Mouse (Mus musculus) cerebellum, adult 8-10 months (tissue): Measurements from ENCODE around the gene Gstt1.
A peak's percentile ranks its signal among the peaks of the same experiment; 100 is the strongest.
"Not testable (repeated sequence)": the region's sequence is repeated elsewhere in the genome, so short reads cannot be mapped to it uniquely, and the experiment has no call there.

Source experiments
- DNase-seq: peaks from one replicate; pipeline ENCODE4 v3.0.0; 2022

The Gstt1 gene

DNA sequence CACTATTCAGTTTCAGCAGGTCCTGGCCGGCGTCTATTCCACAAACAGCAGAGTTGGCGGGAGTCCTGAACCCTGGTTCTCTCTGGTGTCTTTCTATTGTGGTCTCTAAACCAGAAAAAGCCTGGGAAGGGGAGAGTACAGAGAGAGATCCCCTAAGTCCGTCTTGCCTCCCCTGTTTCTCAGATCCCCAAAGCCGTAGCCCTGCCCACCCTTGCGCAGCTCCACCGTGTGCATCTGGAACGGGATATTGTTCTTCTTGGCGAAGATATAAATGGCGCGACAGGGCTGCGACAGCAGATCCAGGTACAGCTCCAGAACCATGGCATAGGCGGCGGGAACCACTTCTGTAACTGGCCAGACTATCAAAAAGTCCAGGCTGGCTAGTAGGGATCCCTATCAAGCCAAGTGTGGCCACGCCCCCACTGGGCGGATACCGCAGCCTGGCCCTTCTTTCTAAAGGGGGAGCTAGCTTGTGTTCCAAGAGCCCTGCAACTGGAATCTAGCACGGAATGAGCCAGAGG lies at the start of gene Gstt1:
Gstt1 (minus strand) TSS at position 409 of the 521 bp plus-strand sequence.
- DNase-seq, result peak; percentile 68

DNA sequence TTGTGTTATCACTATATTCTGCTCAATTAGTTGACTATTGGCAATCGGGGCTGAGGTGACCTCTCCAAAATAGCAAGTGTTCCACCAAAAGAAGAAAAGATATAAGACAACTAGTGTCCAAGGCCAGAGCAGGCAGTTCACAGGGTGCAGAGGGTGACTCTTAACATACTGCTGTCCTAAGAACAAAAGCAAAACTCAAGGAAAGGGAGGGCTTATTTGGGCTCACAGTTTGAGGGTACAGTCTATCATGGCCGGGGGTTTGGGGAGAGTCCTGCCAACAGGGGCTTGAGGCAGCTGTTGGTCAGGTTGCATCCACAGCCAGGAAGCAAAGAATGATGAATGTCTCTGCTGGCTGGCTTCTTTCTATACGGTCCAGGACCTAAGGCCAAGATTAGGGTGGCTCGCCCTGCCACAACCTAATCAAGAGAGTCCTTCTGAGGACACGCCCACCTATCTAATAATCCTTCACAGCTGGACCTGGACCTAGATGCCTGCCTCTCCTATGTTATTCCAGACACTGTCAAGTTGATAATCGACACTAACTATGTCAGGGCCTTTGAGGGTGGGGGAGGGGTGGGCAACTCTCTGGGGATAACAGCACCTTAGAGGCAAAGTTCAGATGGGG lies 47.0 kb upstream of the Gstt1 start:
- no peak for DNase-seq

- no peak for DNase-seq
Measured at GRCm38 (mm10) chr10:75844800-75845199, 46.4 kb upstream of the Gstt1 start.

DNA sequence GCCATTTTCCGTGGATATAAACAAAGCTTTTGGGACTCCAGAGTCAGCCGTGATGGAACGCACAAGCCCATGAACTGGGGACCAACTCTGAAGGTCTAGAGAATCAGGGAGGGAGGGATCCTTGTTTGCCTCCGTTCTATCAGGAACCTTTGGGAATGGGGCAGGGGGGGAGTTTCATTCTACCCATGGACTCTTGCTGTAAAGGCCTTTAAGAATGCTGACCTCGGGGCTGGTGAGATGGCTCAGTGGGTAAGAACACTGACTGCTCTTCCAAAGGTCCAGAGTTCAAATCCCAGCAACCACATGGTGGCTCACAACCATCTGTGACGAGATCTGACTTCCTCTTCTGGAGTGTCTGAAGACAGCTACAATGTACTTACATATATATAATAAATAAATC lies 45.5 kb upstream of the Gstt1 start:
- not testable (repeated sequence) for DNase-seq

DNA sequence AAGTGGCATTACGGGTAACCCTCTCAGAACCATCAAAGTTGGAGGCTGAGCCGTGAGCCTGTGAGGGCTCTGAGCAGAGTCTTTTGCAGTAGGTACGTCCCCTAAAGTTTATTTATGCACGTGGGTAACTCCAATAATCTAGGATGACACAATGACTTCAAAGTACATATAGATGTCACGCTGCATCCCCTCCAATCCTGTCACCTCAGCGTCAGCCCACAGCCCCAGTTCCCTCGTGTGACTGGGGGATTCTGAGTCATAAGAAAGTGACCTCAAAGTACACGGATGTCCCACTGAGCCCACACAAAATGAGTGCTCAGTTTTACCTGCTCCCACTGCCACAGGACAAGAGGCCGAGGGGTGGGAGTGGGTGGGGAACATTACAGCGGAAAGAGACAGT lies 40.7 kb upstream of the Gstt1 start:
- no peak for DNase-seq

- DNase-seq, result peak; percentile 91
Measured at GRCm38 (mm10) chr10:75837248-75837759, 38.9 kb upstream of the Gstt1 start, which contains the start of gene Gstt2. TSS of gene Gstt2 (minus strand) at chr10:75837424.

GRCm38 (mm10) chr10:75835761-75836531 lies 37.6 kb upstream of the Gstt1 start:
- no peak for DNase-seq

DNA sequence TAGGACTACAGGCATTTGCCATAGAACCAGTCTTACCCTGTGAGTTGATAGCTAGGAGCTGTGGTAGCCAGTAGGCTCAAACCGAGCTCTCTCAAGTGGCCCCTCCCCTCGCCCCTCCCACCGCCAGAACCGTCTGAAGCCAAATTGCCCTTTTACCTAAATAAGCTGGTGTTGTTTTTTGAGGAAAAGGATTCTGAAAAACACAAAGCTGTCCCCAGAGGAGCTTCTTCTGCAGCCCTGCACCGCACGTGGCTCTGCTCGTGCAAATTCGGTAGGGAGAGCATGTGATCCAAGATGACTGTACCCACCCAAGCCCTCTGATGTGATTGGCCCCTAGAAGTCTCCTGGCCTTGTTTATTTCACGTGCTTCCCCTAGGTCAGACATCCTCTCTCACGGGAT lies 36.9 kb upstream of the Gstt1 start:
- DNase-seq, result peak; percentile 38

DNA sequence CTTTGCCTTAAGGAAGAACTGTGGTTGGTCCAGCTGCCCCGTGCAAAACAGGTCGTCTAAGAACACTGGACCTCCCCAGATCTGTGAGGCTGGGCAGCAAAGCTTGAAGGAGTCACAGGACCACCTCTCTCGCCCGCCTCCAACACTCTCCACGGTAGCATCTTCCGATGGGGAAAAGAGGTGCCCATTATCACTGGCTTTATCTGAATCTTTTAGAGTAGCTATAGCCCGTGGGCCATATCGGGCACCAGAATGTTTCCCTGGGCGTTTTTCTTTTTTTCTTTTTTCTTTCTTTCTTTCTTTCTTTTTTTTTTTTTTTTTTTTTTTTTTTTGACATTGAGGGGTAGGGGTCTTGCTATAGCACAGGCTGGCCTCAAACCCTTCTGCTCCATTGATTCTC lies 36.3 kb upstream of the Gstt1 start:
- no peak for DNase-seq

DNA sequence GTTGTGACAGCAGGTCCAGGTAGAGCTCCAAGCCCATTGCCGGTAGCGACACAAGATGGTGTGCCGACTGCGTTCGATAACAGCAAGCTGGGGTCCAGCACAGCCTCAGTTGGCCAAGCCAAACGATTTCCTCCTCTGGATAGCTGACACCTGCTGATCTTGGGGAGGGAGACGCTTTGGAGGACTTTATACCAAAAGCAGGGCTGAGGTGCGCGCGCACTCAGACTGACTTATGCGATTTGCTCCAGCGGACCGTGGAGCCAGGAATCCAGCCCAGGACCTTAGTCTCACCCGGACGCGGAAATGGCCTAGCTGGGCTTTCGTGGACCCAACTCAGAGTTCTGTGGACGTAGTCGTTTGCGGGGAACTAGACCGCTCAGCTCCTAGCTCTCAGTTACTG lies 35.9 kb upstream of the Gstt1 start:
- peak; percentile 62 for DNase-seq

DNA sequence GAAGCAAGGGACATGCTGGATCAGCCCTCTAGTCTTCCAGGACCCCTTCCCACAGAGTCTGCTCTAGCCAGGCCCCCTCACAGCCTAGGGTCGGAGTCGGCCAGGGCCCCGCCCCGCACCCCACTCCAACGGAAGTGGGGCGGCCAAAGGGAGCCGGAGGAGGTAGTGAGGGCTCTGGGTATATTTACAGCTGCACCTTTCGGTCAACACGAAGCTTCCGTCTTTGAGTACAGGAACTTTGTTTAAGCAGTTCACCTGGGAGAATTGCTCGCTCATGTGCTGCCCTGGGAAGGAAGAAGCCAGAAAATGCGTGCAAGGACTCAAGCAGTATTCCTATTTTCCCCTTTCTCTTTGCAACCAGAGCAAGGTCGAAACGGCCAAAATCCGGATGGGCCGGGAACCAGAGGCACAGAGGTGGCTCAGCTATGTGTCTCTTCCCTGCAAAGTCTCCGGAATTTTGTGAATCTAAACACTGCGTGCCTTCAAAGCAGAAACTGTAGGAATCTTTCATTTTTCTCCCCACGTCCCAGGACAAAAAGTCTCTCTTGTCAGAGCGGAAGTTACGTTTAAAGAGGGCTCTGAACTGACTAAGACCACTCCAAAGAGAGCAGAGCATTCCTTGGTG lies 35.2 kb upstream of the Gstt1 start:
- DNase-seq, result no peak

- peak; percentile 53 for DNase-seq
Measured at GRCm38 (mm10) chr10:75832272-75832895, 34.0 kb upstream of the Gstt1 start.

- no peak for DNase-seq
Measured at GRCm38 (mm10) chr10:75830275-75830670, 31.9 kb upstream of the Gstt1 start.

DNA sequence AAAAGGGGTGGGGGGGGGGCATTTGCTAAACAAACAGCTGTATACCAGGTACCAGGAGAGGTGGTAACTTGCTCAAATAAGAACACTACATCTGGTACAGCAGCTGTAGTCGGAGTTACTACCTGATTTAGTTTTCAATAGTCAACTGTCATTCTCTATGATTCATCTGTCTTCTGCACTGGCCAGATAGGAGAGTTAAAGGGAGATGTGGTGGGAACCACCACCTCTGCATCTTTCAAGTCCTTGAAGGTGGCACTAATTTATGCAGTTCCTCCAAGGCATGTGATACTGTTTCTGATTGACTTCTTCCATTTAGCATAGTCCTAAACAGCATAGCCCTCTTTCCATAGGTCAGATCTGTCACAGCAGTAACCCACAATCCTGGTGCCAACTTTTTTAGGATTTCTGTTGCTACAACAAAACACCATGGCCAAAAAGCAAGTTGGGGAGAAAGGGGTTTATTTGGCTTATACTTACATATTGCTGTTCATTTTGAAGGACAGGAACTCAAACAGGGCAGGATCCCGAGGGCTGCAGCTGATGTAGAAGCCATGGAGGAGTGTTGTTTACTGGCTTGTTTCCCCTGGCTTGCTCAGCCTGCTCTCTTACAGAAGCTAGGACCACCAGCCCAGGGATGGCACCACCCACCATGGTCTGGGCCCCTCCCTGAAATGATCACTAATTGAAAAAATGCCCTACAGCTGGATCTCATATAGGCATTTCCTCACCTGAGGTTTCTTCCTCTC lies 31.3 kb upstream of the Gstt1 start:
- no peak for DNase-seq

GRCm38 (mm10) chr10:75828500-75828931 lies 30.1 kb upstream of the Gstt1 start:
- DNase-seq, result peak; percentile 73

GRCm38 (mm10) chr10:75827668-75828360 lies 29.4 kb upstream of the Gstt1 start:
- DNase-seq, result peak; percentile 59

DNA sequence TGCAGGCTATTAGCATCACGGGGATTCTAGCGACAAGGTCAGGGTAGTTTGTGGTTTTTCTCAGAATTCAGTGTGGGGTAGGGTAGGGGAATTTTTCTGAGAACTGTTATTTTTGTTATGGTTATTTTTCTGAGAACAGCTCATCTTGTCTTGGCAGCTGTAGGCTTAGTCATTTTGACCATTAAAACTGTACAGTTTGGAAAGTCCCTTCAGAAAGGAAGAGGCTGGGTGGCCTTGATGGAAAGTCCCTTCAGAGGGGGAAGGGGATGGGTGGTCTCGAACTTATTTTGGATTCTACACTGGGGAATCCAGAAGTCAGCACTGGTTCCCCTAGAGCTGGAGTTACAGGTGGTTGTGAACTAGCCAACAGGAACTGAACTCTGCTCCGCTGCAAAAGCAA lies 26.1 kb upstream of the Gstt1 start:
- no peak for DNase-seq

DNA sequence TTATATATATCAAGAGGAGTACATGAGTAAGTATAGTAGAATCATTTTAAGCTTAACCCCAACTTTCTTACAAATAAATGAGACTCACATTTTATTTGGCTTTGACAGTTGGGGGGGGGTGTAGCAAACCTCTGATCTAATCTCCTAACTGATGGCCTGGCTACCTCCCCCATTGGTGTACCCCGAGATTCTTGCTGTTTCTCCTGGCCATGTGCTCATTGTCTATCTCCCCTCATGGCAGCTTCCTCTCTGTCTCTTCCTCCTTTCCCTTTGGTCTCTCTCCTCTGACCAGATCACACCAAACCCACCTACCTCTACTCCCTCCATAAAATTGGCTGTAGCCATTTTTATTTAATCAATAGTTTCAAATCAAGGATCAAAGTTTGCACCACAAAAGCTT lies 25.4 kb upstream of the Gstt1 start:
- DNase-seq, result no peak

DNA sequence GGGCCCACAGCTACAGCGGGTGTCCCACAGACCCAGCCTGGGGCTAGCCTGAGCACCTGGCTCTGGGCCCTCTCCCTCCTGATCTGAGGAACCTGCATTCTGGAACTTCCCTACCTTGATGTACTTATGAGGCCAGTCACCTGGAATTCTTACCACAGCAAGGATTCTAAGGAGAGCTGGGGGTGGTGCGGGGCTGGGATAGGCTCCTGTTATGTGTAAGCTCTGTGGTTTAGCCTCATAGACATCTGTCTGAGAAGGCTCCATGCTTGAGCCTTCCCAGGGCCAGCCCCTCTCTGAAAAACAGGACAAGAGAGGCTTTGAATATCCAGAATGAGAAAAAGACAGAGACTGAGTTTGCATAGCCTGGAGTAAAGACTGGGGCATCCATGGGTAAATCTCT lies 24.1 kb upstream of the Gstt1 start, which contains the start of gene Gstt4:
Gstt4 (minus strand) TSS at position 101 of the 400 bp plus-strand sequence.
- DNase-seq, result no peak

DNA sequence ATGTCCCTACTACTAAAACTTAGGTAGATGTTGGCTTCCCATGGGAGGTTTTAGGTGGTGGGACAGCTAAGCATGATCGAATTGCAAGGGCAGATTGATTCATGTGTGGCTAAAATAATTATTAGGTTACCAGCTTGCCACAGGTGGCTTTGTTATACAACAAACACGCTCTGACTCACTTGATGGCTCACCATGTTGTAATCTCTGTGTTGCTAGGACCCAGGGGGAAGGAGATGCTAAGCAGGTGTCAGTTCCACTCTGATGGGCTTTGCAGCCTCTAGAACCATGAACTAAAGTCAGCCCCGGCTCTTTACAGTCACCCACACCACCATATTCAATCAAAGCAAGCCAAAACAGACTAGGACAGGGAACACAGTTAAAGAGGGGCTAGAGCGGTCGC lies 21.5 kb upstream of the Gstt1 start:
- DNase-seq, result no peak

- no peak for DNase-seq
Measured at GRCm38 (mm10) chr10:75818641-75819040, 20.3 kb upstream of the Gstt1 start.

- DNase-seq, result no peak
Measured at GRCm38 (mm10) chr10:75804217-75804616, 5.8 kb upstream of the Gstt1 start.
